Mouse (Mus musculus) right cerebral cortex, adult 2 months (tissue): ENCODE results near the gene Ube4b.
"Not testable (repeated sequence)": the region's sequence is repeated elsewhere in the genome, so short reads cannot be mapped to it uniquely, and the experiment has no call there.

Source experiments
- DNase-seq, 2 experiments: peaks; one replicate each; pipeline ENCODE4 v3.0.0; 2021 to 2022; ENCODE audit warnings: low spot score in 2 of 2

Ube4b gene

GRCm38 (mm10) chr4:149431887-149432286 lies 5.3 kb upstream of the Ube4b start:
- not testable (repeated sequence) for DNase-seq

GRCm38 (mm10) chr4:149429592-149429991 lies 3.0 kb upstream of the Ube4b start:
- no peak for DNase-seq

- peak; percentile 50 to 53 for DNase-seq
Measured at GRCm38 (mm10) chr4:149425801-149426292, 702 bp downstream of the Ube4b start.

GRCm38 (mm10) chr4:149424755-149425154 lies 1.8 kb downstream of the Ube4b start:
- no peak for DNase-seq

GRCm38 (mm10) chr4:149417854-149418365 lies 8.6 kb downstream of the Ube4b start:
- no peak for DNase-seq

GRCm38 (mm10) chr4:149416986-149417385 lies 9.6 kb downstream of the Ube4b start:
- no peak for DNase-seq

- no peak for DNase-seq
Measured at GRCm38 (mm10) chr4:149416417-149416816, 10.1 kb downstream of the Ube4b start.

- DNase-seq: no peak
Measured at GRCm38 (mm10) chr4:149415651-149416169, 10.8 kb downstream of the Ube4b start.

- DNase-seq: no peak
Measured at GRCm38 (mm10) chr4:149414259-149414658, 12.3 kb downstream of the Ube4b start.

GRCm38 (mm10) chr4:149409759-149410158 lies 16.8 kb downstream of the Ube4b start:
- DNase-seq: peak in 1 of 2 experiments; percentile 27

- no peak for DNase-seq
Measured at GRCm38 (mm10) chr4:149408331-149408730, 18.2 kb downstream of the Ube4b start.

GRCm38 (mm10) chr4:149407461-149407860 lies 19.1 kb downstream of the Ube4b start:
- DNase-seq: no peak

- peak in 1 of 2 experiments; percentile 18 for DNase-seq
Measured at GRCm38 (mm10) chr4:149405713-149406443, 20.7 kb downstream of the Ube4b start.

- peak in 1 of 2 experiments; percentile 46 for DNase-seq
Measured at GRCm38 (mm10) chr4:149404640-149405465, 21.7 kb downstream of the Ube4b start.

- DNase-seq: no peak
Measured at GRCm38 (mm10) chr4:149403037-149403436, 23.5 kb downstream of the Ube4b start.

- peak in 1 of 2 experiments; percentile 46 for DNase-seq
Measured at GRCm38 (mm10) chr4:149401591-149401982, 25.0 kb downstream of the Ube4b start.

- no peak for DNase-seq
Measured at GRCm38 (mm10) chr4:149400878-149401590, 25.5 kb downstream of the Ube4b start.

- DNase-seq: no peak
Measured at GRCm38 (mm10) chr4:149399331-149399910, 27.1 kb downstream of the Ube4b start.

GRCm38 (mm10) chr4:149398181-149398735 lies 28.3 kb downstream of the Ube4b start:
- no peak for DNase-seq

GRCm38 (mm10) chr4:149396433-149397306 lies 29.9 kb downstream of the Ube4b start:
- DNase-seq: peak; percentile 57 to 58
